Mouse (Mus musculus) erythroblast, adult 5-6 weeks (primary cell): ENCODE measurements around the gene Xab2. TPM values are rescaled to one million over a fixed set of nuclear protein-coding genes. Genes with fewer than 3 reads are reported as not detected.

Experiments
- ATAC-seq: replicated peaks from 2 replicates; pipeline ENCODE4 v1.8.0; 2016; ENCODE audit warnings: moderate number of reproducible peaks, mild to moderate bottlenecking, moderate TSS enrichment, inconsistent platforms; ENCODE audit not compliant: poor library complexity, low FRiP score, severe bottlenecking
- total RNA-seq, 2 experiments: library from RNA; stranded (forward) in 1 of 2; stranded (reverse) in 1 of 2; fragments of 150-400 nt in 1 of 2; fragments of 200-764, 138-1000 nt in 1 of 2; gene quantifications; 2 replicates each; pipeline versions ENCODE4 v1.2.3 to v1.2.4; 2015 to 2017; ENCODE audit warnings: low replicate concordance in 2 of 2

The Xab2 gene
- total RNA-seq, 2 experiments from 2014 or later = 5.4 to 16.0 TPM

GRCm38 (mm10) chr8:3569784-3570183, 51.3 kb downstream of the Xab2 start:
- no peak for ATAC-seq

GRCm38 (mm10) chr8:3568378-3568777, 52.7 kb downstream of the Xab2 start:
- ATAC-seq = no peak

- ATAC-seq = no peak
These were observed 53.3 kb downstream of the Xab2 start, which contains the start of gene C330021F23Rik for GRCm38 (mm10) chr8:3567641-3568371. C330021F23Rik (plus strand) TSS chr8:3567990.

Other genes with a start within 250 kb of the Xab2 start
- gene Arhgef18, start 228.3 kb downstream of the Xab2 start, total RNA-seq (2015; ENCODE audit: low replicate concordance) = 5.0 and 7.3 TPM in 2 replicates
- gene Arhgef18, start 228.3 kb downstream of the Xab2 start, total RNA-seq (2017; ENCODE audit: low replicate concordance) = 7.0 and 7.7 TPM in 2 replicates
- gene Pex11g, start 153.6 kb downstream of the Xab2 start, total RNA-seq (2015; ENCODE audit: low replicate concordance) = 9.2 TPM in 1 of 2 replicates, not detected in the other
- 0.09 and 0.28 TPM in 2 replicates for gene Pex11g, start 153.6 kb downstream of the Xab2 start, total RNA-seq (2017; ENCODE audit: low replicate concordance)
- not detected in 2 replicates for gene Tex45, start 150.5 kb downstream of the Xab2 start, total RNA-seq (2015; ENCODE audit: low replicate concordance)
- not detected in 2 replicates for gene Tex45, start 150.5 kb downstream of the Xab2 start, total RNA-seq (2017; ENCODE audit: low replicate concordance)
- 2.1 and 3.8 TPM in 2 replicates for gene Zfp358, start 128.2 kb downstream of the Xab2 start, total RNA-seq (2015; ENCODE audit: low replicate concordance)
- gene Zfp358, start 128.2 kb downstream of the Xab2 start, total RNA-seq (2017; ENCODE audit: low replicate concordance) = 0.17 and 1.1 TPM in 2 replicates
- 20.2 and 33.6 TPM in 2 replicates for gene Mcoln1, start 120.9 kb downstream of the Xab2 start, total RNA-seq (2015; ENCODE audit: low replicate concordance)
- gene Mcoln1, start 120.9 kb downstream of the Xab2 start, total RNA-seq (2017; ENCODE audit: low replicate concordance) = 32.5 and 75.4 TPM in 2 replicates
- 40.9 and 43.5 TPM in 2 replicates for gene Pnpla6, start 105.9 kb downstream of the Xab2 start, total RNA-seq (2015; ENCODE audit: low replicate concordance)
- gene Pnpla6, start 105.9 kb downstream of the Xab2 start, total RNA-seq (2017; ENCODE audit: low replicate concordance) = 61.4 and 77.4 TPM in 2 replicates
- not detected in 2 replicates for gene C330021F23Rik, start 53.3 kb downstream of the Xab2 start, total RNA-seq (2015; ENCODE audit: low replicate concordance)
- gene C330021F23Rik, start 53.3 kb downstream of the Xab2 start, total RNA-seq (2017; ENCODE audit: low replicate concordance) = not detected in 2 replicates
- not detected in 2 replicates for gene Camsap3, start 34.0 kb downstream of the Xab2 start, total RNA-seq (2015; ENCODE audit: low replicate concordance)
- 0.28 TPM in 1 of 2 replicates, not detected in the other for gene Camsap3, start 34.0 kb downstream of the Xab2 start, total RNA-seq (2017; ENCODE audit: low replicate concordance)
- gene Pet100, start 232 bp upstream of the Xab2 start, total RNA-seq (2015; ENCODE audit: low replicate concordance) = 49.1 and 125 TPM in 2 replicates
- 57.1 and 125 TPM in 2 replicates for gene Pet100, start 232 bp upstream of the Xab2 start, total RNA-seq (2017; ENCODE audit: low replicate concordance)
- not detected in 2 replicates for gene Pcp2, start 4.2 kb upstream of the Xab2 start, total RNA-seq (2015; ENCODE audit: low replicate concordance)
- gene Pcp2, start 4.2 kb upstream of the Xab2 start, total RNA-seq (2017; ENCODE audit: low replicate concordance) = not detected in 2 replicates
- gene Stxbp2, start 9.6 kb upstream of the Xab2 start, total RNA-seq (2015; ENCODE audit: low replicate concordance) = 44.7 and 49.2 TPM in 2 replicates
- 43.8 and 74.6 TPM in 2 replicates for gene Stxbp2, start 9.6 kb upstream of the Xab2 start, total RNA-seq (2017; ENCODE audit: low replicate concordance)
- not detected in 2 replicates for gene Retn, start 34.5 kb upstream of the Xab2 start, total RNA-seq (2015; ENCODE audit: low replicate concordance)
- gene Retn, start 34.5 kb upstream of the Xab2 start, total RNA-seq (2017; ENCODE audit: low replicate concordance) = not detected in 2 replicates
- 64.0 and 64.8 TPM in 2 replicates for gene Mcemp1, start 44.4 kb upstream of the Xab2 start, total RNA-seq (2015; ENCODE audit: low replicate concordance)
- gene Mcemp1, start 44.4 kb upstream of the Xab2 start, total RNA-seq (2017; ENCODE audit: low replicate concordance) = 29.6 and 32.8 TPM in 2 replicates
- 4.4 TPM in 1 of 2 replicates, not detected in the other for gene Fcor, start 51.0 kb upstream of the Xab2 start, total RNA-seq (2015; ENCODE audit: low replicate concordance)
- gene Fcor, start 51.0 kb upstream of the Xab2 start, total RNA-seq (2017; ENCODE audit: low replicate concordance) = 2.8 and 5.6 TPM in 2 replicates
- gene Trappc5, start 55.0 kb upstream of the Xab2 start, total RNA-seq (2015; ENCODE audit: low replicate concordance) = 1.9 and 3.5 TPM in 2 replicates
- 7.0 and 8.3 TPM in 2 replicates for gene Trappc5, start 55.0 kb upstream of the Xab2 start, total RNA-seq (2017; ENCODE audit: low replicate concordance)
- gene Fcer2a, start 72.9 kb upstream of the Xab2 start, total RNA-seq (2015; ENCODE audit: low replicate concordance) = not detected in 2 replicates
- gene Fcer2a, start 72.9 kb upstream of the Xab2 start, total RNA-seq (2017; ENCODE audit: low replicate concordance) = not detected in 2 replicates
- not detected in 2 replicates for gene Clec4g, start 99.3 kb upstream of the Xab2 start, total RNA-seq (2015; ENCODE audit: low replicate concordance)
- not detected in 2 replicates for gene Clec4g, start 99.3 kb upstream of the Xab2 start, total RNA-seq (2017; ENCODE audit: low replicate concordance)
- 0.77 and 5.2 TPM in 2 replicates for gene Cd209a, start 127.7 kb upstream of the Xab2 start, total RNA-seq (2015; ENCODE audit: low replicate concordance)
- gene Cd209a, start 127.7 kb upstream of the Xab2 start, total RNA-seq (2017; ENCODE audit: low replicate concordance) = 2.6 and 3.8 TPM in 2 replicates
- gene Cd209e, start 233.0 kb upstream of the Xab2 start, total RNA-seq (2015; ENCODE audit: low replicate concordance) = not detected in 2 replicates
- gene Cd209e, start 233.0 kb upstream of the Xab2 start, total RNA-seq (2017; ENCODE audit: low replicate concordance) = not detected in 2 replicates